Mouse (Mus musculus): Measurements from ENCODE around the gene Kcnj14.

Gene Kcnj14

GRCm38 (mm10) chr7:45831128-45831525, 6.5 kb upstream of the Kcnj14 start:
- no peak for DNase-seq (ENCODE audit: low spot score)

- peak; percentile 81 for DNase-seq (ENCODE audit: low spot score)
Measured at GRCm38 (mm10) chr7:45830427-45831127, 6.0 kb upstream of the Kcnj14 start, which contains the start of gene Grwd1. Gene Grwd1, minus strand, starts transcription at chr7:45830944.

DNA sequence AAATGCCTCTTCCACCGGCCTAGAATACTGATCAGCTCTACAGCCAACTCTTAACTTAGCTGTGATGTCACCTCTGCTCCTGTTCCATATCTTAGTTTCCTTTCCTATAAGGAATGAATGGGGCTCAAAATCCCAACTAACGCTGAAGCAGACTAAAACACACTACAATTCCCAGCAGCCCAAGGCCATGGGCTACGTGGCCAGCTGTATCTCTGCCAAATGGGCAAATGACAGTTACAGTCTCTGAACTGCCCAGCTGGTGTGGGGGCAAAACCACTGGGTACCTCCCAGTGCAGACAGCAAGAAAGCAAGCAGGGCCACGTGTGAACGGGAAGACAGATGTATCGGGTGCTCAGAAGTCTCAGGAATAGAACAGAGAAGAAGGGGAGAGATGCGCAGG, 2.0 kb upstream of the Kcnj14 start:
- DNase-seq (ENCODE audit: low spot score) = no peak

- DNase-seq (ENCODE audit: low spot score) = no peak
Measured at GRCm38 (mm10) chr7:45820913-45821312, 3.7 kb downstream of the Kcnj14 start.

GRCm38 (mm10) chr7:45819843-45820242, 4.7 kb downstream of the Kcnj14 start:
- DNase-seq (ENCODE audit: low spot score) = no peak

DNA sequence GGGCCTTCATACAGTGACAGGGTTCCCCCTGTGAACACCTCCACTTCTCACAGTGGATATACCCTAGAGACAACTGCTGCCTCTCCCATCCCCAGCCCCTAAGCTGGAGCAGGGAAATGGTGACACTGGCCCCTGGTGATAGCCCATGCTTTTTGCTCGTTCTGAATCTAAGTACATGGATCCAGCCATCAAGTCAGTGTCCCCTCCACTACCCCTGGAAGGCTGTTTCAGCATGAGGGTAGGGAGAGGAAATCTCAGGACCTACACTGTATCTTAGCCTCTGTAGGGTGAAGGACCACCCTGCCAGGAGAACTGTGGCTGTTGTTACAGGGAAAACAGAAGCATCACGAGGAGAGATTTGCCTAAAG, 8.6 kb downstream of the Kcnj14 start:
- no peak for DNase-seq (ENCODE audit: low spot score)

DNA sequence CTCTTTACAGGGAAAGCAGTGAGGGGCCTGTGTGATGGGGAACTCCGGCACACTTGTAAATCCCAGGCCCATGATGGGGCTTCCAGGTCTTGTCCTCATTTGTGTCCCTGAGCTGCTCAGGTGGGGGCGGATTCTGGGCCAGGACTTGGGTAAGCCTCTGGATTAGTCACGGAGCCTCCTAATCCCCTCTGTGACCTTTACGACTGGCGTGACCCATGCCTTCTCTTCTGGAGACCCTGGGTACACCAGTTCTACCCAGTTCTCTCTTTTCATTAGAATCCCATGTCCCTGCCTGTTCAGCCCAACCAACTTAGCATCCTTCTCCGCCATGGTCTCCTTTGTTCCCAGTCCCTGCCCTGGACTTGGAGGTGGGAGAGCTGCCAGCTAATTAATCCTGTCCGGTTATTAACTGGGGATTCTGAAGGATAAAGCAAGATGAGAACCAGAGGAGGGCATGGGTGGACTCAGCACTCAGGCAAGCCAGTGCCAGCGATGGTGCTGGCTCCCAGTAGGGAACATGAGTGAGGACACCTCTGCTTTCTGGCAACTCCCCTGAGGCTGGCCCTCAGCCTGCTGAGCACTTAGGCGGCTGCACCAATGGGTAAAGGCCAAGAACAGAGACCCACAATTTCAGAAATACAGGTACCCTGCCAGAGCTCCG, 9.1 kb downstream of the Kcnj14 start:
- no peak for DNase-seq (ENCODE audit: low spot score)

DNA sequence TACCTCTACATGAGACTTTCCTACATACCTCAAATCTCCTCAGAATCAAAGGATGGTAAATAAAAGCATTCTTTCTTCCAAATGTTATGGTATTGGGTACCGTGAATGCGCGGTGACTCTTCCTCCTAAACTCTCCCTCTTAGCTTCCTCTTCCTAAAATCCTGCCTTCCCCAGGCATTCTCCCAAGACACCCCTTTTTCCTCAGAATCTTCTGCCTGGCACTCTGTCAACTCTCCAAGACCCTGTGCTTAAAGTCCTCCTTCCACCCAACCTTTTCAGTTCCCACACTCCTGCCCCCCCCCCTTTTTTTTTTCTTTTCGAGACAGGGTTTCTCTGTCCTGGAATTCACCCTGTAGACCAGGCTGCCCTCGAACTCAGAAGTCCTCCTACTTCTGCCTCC, 9.7 kb downstream of the Kcnj14 start:
- no peak for DNase-seq (ENCODE audit: low spot score)

DNA sequence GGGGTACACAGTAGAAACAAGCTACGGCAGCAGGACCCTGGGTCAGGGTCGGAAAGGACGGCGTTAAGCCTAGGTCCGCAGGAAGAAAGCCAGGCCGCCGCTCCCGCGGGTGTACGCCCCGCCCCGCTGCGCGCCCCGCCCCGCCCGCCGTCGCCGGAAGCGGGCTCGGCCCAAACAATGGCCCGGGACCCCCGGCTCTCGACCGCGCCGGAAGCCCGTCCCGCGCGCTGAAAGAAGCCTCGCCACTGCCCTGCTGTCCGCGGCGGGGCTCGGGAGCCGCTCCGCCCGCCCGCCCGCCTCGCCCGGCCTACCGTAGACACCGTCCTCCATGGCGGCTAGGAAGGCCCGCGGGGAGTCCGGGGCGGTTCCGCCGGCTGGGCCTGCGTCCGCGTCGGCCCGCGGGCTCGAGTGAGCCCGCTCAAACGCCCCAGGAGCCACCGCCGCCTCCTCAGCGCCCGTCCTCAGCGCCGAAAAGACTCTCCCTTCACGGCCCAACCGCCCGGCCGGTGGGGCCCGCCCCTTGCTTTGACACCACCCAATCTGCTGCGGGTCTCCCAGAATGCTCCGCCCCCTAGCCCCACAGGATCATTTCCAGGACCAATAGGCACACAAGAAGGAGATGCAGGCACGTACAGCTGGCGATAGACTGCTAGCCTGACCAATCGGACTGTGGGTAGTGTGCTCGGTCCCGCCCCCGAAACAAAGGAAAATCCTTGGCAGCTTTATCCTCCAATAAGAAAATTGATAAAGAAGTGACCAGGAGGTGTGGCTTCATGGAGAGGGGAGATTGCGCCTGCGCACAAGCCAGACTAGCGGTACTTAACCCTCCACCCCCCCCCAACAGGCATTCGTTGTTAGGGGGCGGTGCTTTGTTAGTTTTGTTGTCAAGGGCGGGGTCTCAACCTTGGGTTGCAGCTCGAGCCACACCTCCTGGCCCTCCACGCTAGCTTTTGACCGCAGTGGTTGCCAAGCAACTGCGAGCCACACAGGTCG, 10.5 kb downstream of the Kcnj14 start, which contains the start of gene Cyth2:
Gene Cyth2, minus strand, starts transcription at position 795 of the 993 bp plus-strand sequence.
- peak; percentile 100 for DNase-seq (ENCODE audit: low spot score)

GRCm38 (mm10) chr7:45812921-45813320, 11.7 kb downstream of the Kcnj14 start:
- DNase-seq (ENCODE audit: low spot score) = no peak

DNA sequence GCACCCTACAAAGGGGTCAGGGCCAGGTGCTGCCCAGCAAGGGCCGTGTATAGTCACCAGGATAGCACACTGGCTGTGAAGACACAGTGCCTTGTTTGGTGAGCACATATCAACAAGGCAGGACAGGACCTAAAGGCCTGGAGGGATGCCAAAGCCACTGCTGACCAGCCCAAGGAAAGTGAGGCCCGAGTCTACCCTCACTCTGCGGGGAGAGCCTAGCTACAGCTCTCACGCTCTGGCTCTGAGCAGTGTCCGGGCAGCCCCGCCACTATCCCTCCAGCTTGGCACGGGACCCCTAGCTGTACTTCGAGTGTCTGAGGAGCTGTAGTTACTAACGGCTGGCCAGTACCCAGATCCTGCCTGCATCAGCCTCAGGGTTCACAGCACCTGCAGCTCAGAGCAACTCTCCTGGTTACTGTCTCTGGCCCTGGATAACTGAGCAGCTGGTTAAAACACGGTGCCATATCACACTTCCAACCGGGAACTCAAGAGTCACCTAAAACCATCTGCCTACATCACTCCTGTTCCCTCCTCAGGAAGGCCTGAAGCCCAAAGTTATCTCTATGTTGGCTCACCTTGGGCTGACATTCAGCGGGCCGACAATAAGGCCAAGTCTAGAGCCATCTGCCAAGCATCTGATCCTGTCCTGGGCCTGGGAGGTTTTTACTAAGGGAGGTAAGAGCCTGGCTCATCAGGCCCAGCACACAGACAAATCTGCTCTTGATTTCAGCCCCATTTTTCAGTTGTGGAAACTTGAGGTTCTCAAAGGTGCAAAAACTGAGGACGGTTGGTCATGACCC, 15.1 kb downstream of the Kcnj14 start:
- DNase-seq (ENCODE audit: low spot score) = no peak

- no peak for DNase-seq (ENCODE audit: low spot score)
Measured at GRCm38 (mm10) chr7:45808471-45808870, 16.1 kb downstream of the Kcnj14 start.

DNA sequence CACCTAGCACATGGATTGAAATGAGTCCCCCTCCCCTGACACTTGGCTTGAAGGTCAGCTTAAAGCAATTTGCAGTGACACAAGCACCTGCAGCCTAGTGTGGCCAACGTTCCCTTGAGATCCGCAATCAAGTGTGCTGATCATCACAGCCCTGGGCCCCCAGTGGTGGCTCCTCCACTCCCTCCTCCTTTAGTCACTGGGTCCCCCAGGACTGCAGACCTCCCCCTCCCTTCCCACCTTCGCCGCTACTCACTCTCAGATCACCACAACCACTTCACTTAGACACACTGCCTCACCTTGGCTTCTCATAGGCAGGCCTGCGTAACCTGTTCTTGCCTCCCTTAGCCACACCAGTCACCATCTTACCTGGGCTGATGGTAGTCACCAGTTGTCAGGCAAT, 18.6 kb downstream of the Kcnj14 start:
- DNase-seq (ENCODE audit: low spot score) = no peak

- no peak for DNase-seq (ENCODE audit: low spot score)
Measured at GRCm38 (mm10) chr7:45802551-45802950, 22.0 kb downstream of the Kcnj14 start.

GRCm38 (mm10) chr7:45801348-45801747, 23.2 kb downstream of the Kcnj14 start:
- DNase-seq (ENCODE audit: low spot score) = peak; percentile 88

DNA sequence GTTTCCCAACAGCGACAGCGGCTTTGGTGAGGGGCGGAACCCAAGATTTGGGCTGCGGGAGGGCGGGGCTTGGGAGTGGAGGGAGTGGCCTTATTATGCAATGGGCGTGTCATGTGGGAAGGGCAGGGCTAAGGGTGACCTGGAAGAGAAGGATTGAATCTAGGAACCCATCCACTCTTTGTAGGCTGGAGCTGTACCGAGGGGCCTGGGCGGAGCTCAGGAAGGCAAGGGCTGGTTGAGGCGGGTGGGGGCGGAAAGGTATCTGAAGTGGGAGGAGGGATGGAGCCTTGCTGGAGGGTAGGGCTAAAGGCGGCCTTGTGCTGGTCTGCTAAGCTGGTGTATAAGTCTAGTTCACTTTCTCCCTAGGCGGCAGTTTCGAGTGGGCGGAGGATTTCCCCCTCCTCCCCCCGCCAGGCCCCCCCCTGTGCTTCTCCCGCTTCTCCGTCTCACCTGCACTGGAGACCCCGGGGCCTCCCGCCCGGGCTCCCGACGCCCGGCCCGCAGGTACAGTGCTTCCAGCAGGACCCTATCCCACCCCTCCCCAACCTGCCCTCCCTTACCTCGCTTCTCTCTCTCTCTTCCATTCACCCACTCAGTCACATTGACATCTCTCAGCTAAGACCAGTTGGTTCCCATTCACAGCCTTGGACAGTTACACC, 23.9 kb downstream of the Kcnj14 start:
- no peak for DNase-seq (ENCODE audit: low spot score)

- DNase-seq (ENCODE audit: low spot score) = no peak
Measured at GRCm38 (mm10) chr7:45800001-45800400, 24.6 kb downstream of the Kcnj14 start.

GRCm38 (mm10) chr7:45798931-45799330, 25.7 kb downstream of the Kcnj14 start:
- no peak for DNase-seq (ENCODE audit: low spot score)

DNA sequence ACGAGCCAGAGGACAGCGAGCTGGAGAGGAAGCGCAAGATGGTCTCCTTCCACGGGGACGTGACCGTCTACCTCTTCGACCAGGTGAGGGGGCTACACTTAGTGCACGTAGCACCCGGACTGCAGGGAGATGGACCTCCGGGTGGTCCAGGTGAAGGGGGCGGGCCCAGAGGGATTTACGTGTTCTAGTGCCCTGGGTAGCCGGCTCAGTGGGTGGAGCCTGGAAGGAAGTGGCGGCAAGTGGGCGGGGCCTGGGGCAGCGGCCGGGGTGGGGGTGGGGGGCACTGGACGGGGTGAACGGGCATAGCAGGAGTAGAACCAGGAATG, 26.1 kb downstream of the Kcnj14 start:
- DNase-seq (ENCODE audit: low spot score) = no peak

GRCm38 (mm10) chr7:45797661-45798510, 26.7 kb downstream of the Kcnj14 start:
- no peak for DNase-seq (ENCODE audit: low spot score)
